Mouse (Mus musculus): ENCODE measurements around the gene Zmynd8. TPM values are rescaled to one million over a fixed set of nuclear protein-coding genes. Genes with fewer than 3 reads are reported as not detected.

Gene Zmynd8
- total and polyA plus RNA-seq, 3 experiments, result 30.3 to 89.2 (median 41.6) TPM

DNA sequence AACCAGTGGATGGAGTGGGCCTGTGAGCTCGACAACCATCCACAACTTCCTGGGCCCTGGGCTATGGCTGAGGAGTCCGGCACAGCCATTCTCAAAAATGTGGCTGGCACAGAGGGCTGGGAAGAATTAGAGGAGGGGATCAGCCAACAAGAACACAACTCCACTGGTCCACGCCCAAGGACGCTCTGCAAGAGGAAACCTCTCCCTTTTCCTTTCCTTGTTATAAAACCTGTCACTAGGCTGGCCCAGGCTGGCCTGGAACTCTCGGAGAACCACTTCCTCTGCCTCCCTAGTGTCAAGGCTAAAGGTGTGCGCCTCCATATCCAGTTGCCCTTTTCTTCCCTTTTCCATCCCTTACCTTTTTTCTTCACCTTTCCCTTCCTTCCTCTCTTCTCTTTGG is 55.5 kb downstream of the Zmynd8 start:
- Histone ChIP-seq H3K27ac (ENCODE audit: control insufficient read depth, low read depth, low read length) (no peak overlapping the region), H3K4me1 (ENCODE audit: control insufficient read depth in 1 of 2, insufficient read depth in 2 of 2, low read length in 2 of 2) (no peaks in the 10 kb centered on the region), H3K4me3 (ENCODE audit: control insufficient read depth in 1 of 2, insufficient read depth in 1 of 2, low read depth in 2 of 2, low read length in 2 of 2) (no peak overlapping the region), H3K36me3 (ENCODE audit: control insufficient read depth in 1 of 2, insufficient read depth in 2 of 2, low read length in 2 of 2) (peaks cover 0 to 25% of the 10 kb centered on the region in 2 experiments; a peak in 2 of 4 replicates), H3K27me3 (ENCODE audit: control insufficient read depth in 1 of 2, insufficient read depth in 2 of 2, low read length in 2 of 2) (no peaks in the 10 kb centered on the region), H3K79me2 (ENCODE audit: control insufficient read depth, insufficient read depth, low read length, poor library complexity) (no peaks in the 10 kb centered on the region), H3K9me3 (replicated peaks; ENCODE audit: insufficient read depth, low read length) (no peaks in the 10 kb centered on the region), H3K9ac (ENCODE audit: control insufficient read depth, low read depth, low read length, poor library complexity, severe bottlenecking) (no peak overlapping the region)
- TF ChIP-seq RCOR1 (IDR thresholded peaks at IDR 0.05; ENCODE audit: low read depth, low read length) (no peak), USF1 (IDR thresholded peaks at IDR 0.05; ENCODE audit: low read depth, low read length) (no peak), RAD21 (IDR thresholded peaks at IDR 0.05; ENCODE audit: low read depth, low read length) (no peak), POLR2A (IDR thresholded peaks at IDR 0.05; ENCODE audit: control insufficient read depth in 1 of 2, insufficient read depth in 1 of 2, low read depth in 1 of 2, low read length in 2 of 2, poor library complexity in 1 of 2) (no peak), SIN3A (IDR thresholded peaks at IDR 0.05; ENCODE audit: low read length) (no peak), HCFC1 (IDR thresholded peaks at IDR 0.05; ENCODE audit: low read depth, low read length) (no peak), ZC3H11A (IDR thresholded peaks at IDR 0.05; ENCODE audit: low read depth, low read length) (no peak), GATA1 (IDR thresholded peaks at IDR 0.05; ENCODE audit: low read depth, low read length) (no peak), MYB (IDR thresholded peaks at IDR 0.05; ENCODE audit: low read depth, low read length) (no peak), TCF12 (IDR thresholded peaks at IDR 0.05; ENCODE audit: low read depth, low read length) (no peak), ZNF384 (IDR thresholded peaks at IDR 0.05; ENCODE audit: low read depth, low read length) (no peak), MYC (IDR thresholded peaks at IDR 0.05; ENCODE audit: low read depth, low read length) (no peak), POLR2AphosphoS2 (IDR thresholded peaks at IDR 0.05; ENCODE audit: low read length) (no peak), KAT2A (conservative IDR thresholded peaks at IDR 0.05; ENCODE audit: low read depth, low read length) (no peak), USF2 (IDR thresholded peaks at IDR 0.05; ENCODE audit: borderline replicate concordance in 1 of 2, insufficient read depth in 1 of 2, low read depth in 1 of 2, low read length in 2 of 2) (no peak)
- no peak for DNase-seq (ENCODE audit: low read depth, low spot score)

GRCm38 (mm10) chr2:165842241-165842640 is 56.6 kb downstream of the Zmynd8 start:
- no peaks in the 10 kb centered on the region for H3K79me2 ChIP-seq (ENCODE audit: control insufficient read depth, insufficient read depth, low read length, poor library complexity)
- no peak for TF ChIP-seq TCF12 (IDR thresholded peaks at IDR 0.05; ENCODE audit: low read depth, low read length)
- no peak for TF ChIP-seq ZMIZ1 (IDR thresholded peaks at IDR 0.05; ENCODE audit: low read depth, low read length)
- TF ChIP-seq ZC3H11A (IDR thresholded peaks at IDR 0.05; ENCODE audit: low read depth, low read length), result no peak
- TF ChIP-seq JUND (IDR thresholded peaks at IDR 0.05; ENCODE audit: low read depth, low read length), result no peak
- no peak for TF ChIP-seq TBP (IDR thresholded peaks at IDR 0.05; ENCODE audit: low read depth, low read length)
- TF ChIP-seq SIN3A (IDR thresholded peaks at IDR 0.05; ENCODE audit: low read length), result no peak
- TF ChIP-seq POLR2AphosphoS5 (IDR thresholded peaks at IDR 0.05; ENCODE audit: borderline replicate concordance, low read depth, low read length), result no peak
- no peak for TF ChIP-seq MAFK (IDR thresholded peaks at IDR 0.05; ENCODE audit: borderline replicate concordance, low read depth, low read length)
- TF ChIP-seq POLR2AphosphoS2 (IDR thresholded peaks at IDR 0.05; ENCODE audit: low read length), result no peak
- TF ChIP-seq ZKSCAN1 (IDR thresholded peaks at IDR 0.05; ENCODE audit: low read depth, low read length), result no peak
- TF ChIP-seq USF1 (IDR thresholded peaks at IDR 0.05; ENCODE audit: low read depth, low read length), result no peak
- TF ChIP-seq ETS1 (IDR thresholded peaks at IDR 0.05; ENCODE audit: low read depth, low read length), result no peak
- TF ChIP-seq MYB (IDR thresholded peaks at IDR 0.05; ENCODE audit: low read depth, low read length), result no peak
- TF ChIP-seq POLR2A (IDR thresholded peaks at IDR 0.05; ENCODE audit: control insufficient read depth in 1 of 2, insufficient read depth in 1 of 2, low read depth in 1 of 2, low read length in 2 of 2, poor library complexity in 1 of 2), result no peak
- TF ChIP-seq MEF2A (IDR thresholded peaks at IDR 0.05; ENCODE audit: extremely low read depth, insufficient replicate concordance, low read depth, low read length, poor library complexity, severe bottlenecking), result no peak
- no peaks in the 10 kb centered on the region for H3K9me3 ChIP-seq (replicated peaks; ENCODE audit: insufficient read depth, low read length)
- no peak overlapping the region for H3K9ac ChIP-seq (ENCODE audit: control insufficient read depth, low read depth, low read length, poor library complexity, severe bottlenecking)
- H3K4me3 ChIP-seq (ENCODE audit: control insufficient read depth in 1 of 2, insufficient read depth in 1 of 2, low read depth in 2 of 2, low read length in 2 of 2), result no peak overlapping the region
- no peaks in the 10 kb centered on the region for H3K27me3 ChIP-seq (ENCODE audit: control insufficient read depth in 1 of 2, insufficient read depth in 2 of 2, low read length in 2 of 2)
- H3K36me3 ChIP-seq (ENCODE audit: control insufficient read depth in 1 of 2, insufficient read depth in 2 of 2, low read length in 2 of 2), result peaks cover 0 to 20% of the 10 kb centered on the region in 2 experiments; a peak in 2 of 4 replicates
- no peak for DNase-seq (ENCODE audit: low read depth, low spot score)
- no peak overlapping the region for H3K27ac ChIP-seq (ENCODE audit: control insufficient read depth, low read depth, low read length)
- no peaks in the 10 kb centered on the region for H3K4me1 ChIP-seq (ENCODE audit: control insufficient read depth in 1 of 2, insufficient read depth in 2 of 2, low read length in 2 of 2)

All from MEL (cell line).